Mouse (Mus musculus) midbrain, embryonic 15.5 days (tissue): ENCODE results near the gene Fis1. TPM values are rescaled to one million over a fixed set of nuclear protein-coding genes. Genes with fewer than 3 reads are reported as not detected.

Experiments
- ATAC-seq: fragments of 200-750 bp; cut with Nextera tagmentation; replicated peaks from 2 replicates; pipeline ENCODE4 v1.8.0; 2017; ENCODE audit warnings: moderate TSS enrichment
- H3K27ac ChIP-seq: fragments of 300-500 bp; sonication (generic); 2 replicates; pipeline ENCODE4 v1.5.1; 2015; ENCODE audit warnings: mild to moderate bottlenecking, inconsistent platforms
- H3K27me3 ChIP-seq: fragments of 300-500 bp; sonication (generic); replicated peaks from 2 replicates; pipeline ENCODE4 v1.6.1; 2015; ENCODE audit warnings: inconsistent platforms
- H3K36me3 ChIP-seq: fragments of 300-500 bp; sonication (generic); replicated peaks from 2 replicates; pipeline ENCODE4 v1.6.1; 2015; ENCODE audit warnings: inconsistent platforms
- H3K4me1 ChIP-seq: fragments of 300-500 bp; sonication (generic); 2 replicates; pipeline ENCODE4 v1.6.1; 2015; ENCODE audit warnings: inconsistent platforms
- H3K4me2 ChIP-seq: fragments of 300-500 bp; sonication (generic); 2 replicates; pipeline ENCODE4 v1.6.1; 2015; ENCODE audit warnings: inconsistent platforms, mild to moderate bottlenecking, moderate library complexity
- H3K4me3 ChIP-seq: fragments of 300-500 bp; sonication (generic); 2 replicates; pipeline ENCODE4 v1.5.1; 2015; ENCODE audit warnings: mild to moderate bottlenecking, inconsistent platforms
- H3K9ac ChIP-seq: fragments of 300-500 bp; sonication (generic); 2 replicates; pipeline ENCODE4 v1.6.1; 2015; ENCODE audit warnings: mild to moderate bottlenecking, inconsistent platforms
- H3K9me3 ChIP-seq: fragments of 300-500 bp; sonication (generic); 2 replicates; pipeline ENCODE4 v1.6.1; 2016; ENCODE audit warnings: inconsistent platforms
- WGBS: fragments of 180-500 bp; shearing (Covaris S2); methylation state at CpG from one replicate; pipeline ENCODE4 v1.1.7; 2015; ENCODE audit warnings: mixed read lengths; 5-methylcytosine and 5-hydroxymethylcytosine counted together
- polyA plus RNA-seq: library from polyadenylated mRNA; unstranded; fragments of >200 nt; fragmentation: Nextera tagmentation; extraction: Ambion mirVana; gene quantifications from 2 replicates; pipeline ENCODE4 v1.2.1, GENCODE M21; 2015

Fis1 gene
- polyA plus RNA-seq, 1 experiment from 2014 or later, result 357 TPM

- Histone ChIP-seq H3K4me1 (peaks cover 16% of the 10 kb centered on the region), H3K4me3 (peak overlapping the region; percentile 70), H3K9ac (peak overlapping the region; percentile 85), H3K4me2 (peak overlapping the region; percentile 75), H3K27ac (peak overlapping the region; percentile 93), H3K36me3 (peaks cover 14% of the 10 kb centered on the region; the same call in 1 of the 2 replicates), H3K27me3 (no peaks in the 10 kb centered on the region), H3K9me3 (no peaks in the 10 kb centered on the region)
- no peak for ATAC-seq
- WGBS, result 72% methylated on average over 8 of the region's 8 CpGs
Measured at GRCm38 (mm10) chr5:136962966-136963540, 10.0 kb downstream of the Fis1 start.

DNA sequence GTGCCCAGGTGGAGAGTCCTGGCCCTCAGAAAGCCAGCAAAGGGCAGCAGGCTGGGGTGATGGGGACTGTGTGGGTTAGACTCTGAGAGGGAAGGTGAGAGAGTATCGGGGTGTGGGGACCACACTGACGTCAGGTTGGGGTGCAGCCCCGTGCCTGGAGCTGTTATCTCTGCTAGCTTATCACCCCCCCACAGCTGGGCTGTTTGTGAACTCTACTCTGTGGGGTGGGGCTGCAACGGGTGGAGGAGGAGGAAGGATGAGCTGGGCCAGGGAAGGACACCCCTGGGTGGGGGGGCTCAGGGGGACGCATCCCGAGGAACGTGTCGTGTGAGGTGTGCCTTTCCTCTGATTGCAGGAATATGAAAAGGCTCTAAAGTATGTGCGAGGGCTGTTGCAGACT, 12.1 kb downstream of the Fis1 start:
- no peaks in the 10 kb centered on the region for H3K27me3 ChIP-seq
- H3K27ac ChIP-seq, result no peak overlapping the region
- no peak overlapping the region for H3K9ac ChIP-seq
- ATAC-seq, result no peak
- peaks cover 16% of the 10 kb centered on the region for H3K4me1 ChIP-seq
- peaks cover 14% of the 10 kb centered on the region; the same call in 1 of the 2 replicates for H3K36me3 ChIP-seq
- no peak overlapping the region for H3K4me3 ChIP-seq
- H3K9me3 ChIP-seq, result no peaks in the 10 kb centered on the region
- WGBS, result 91% methylated on average over 9 of the region's 9 CpGs
- no peak overlapping the region for H3K4me2 ChIP-seq

DNA sequence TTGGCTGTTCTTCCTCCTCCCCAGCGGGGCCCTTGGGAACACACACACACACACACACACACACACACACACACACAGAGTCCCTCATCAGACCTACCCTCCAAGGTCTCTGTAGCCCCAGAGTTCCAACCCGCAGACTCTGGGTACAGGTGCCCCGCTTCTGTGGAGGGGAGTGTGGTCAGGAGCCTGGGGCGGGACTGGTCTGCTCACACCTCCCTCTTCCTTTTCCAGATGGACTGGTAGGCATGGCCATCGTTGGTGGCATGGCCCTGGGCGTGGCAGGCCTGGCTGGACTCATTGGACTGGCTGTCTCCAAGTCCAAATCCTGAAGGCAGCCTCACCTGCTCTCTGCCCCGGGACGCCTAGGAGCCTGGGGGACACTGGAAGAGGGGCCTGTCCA, 12.6 kb downstream of the Fis1 start:
- Histone ChIP-seq H3K9me3 (no peaks in the 10 kb centered on the region), H3K27ac (no peak overlapping the region), H3K27me3 (no peaks in the 10 kb centered on the region), H3K9ac (no peak overlapping the region), H3K4me2 (no peak overlapping the region), H3K4me1 (peaks cover 16% of the 10 kb centered on the region), H3K36me3 (peaks cover 14% of the 10 kb centered on the region; the same call in 1 of the 2 replicates), H3K4me3 (no peak overlapping the region)
- ATAC-seq, result no peak
- WGBS, result 91% methylated on average over 8 of the region's 8 CpGs

- peaks cover 14% of the 10 kb centered on the region; the same call in 1 of the 2 replicates for H3K36me3 ChIP-seq
- WGBS, result 87% methylated on average over 6 of the region's 6 CpGs
Measured at GRCm38 (mm10) chr5:136966331-136966730, 13.3 kb downstream of the Fis1 start, which contains the start of gene Cldn15. Gene Cldn15, plus strand, starts transcription at chr5:136966616.

GRCm38 (mm10) chr5:136966861-136967455, 13.9 kb downstream of the Fis1 start:
- peaks cover 14% of the 10 kb centered on the region; the same call in 1 of the 2 replicates for H3K36me3 ChIP-seq
- H3K27me3 ChIP-seq, result no peaks in the 10 kb centered on the region
- no peak overlapping the region for H3K27ac ChIP-seq
- no peak for ATAC-seq
- H3K9ac ChIP-seq, result no peak overlapping the region
- WGBS, result 92% methylated on average over 4 of the region's 4 CpGs
- H3K4me1 ChIP-seq, result peaks cover 5% of the 10 kb centered on the region
- H3K9me3 ChIP-seq, result no peaks in the 10 kb centered on the region
- H3K4me3 ChIP-seq, result no peak overlapping the region
- no peak overlapping the region for H3K4me2 ChIP-seq

More at GRCm38 (mm10) chr5:136966331-136966730, 13.3 kb downstream of the Fis1 start, which contains the start of gene Cldn15:
- Histone ChIP-seq H3K27me3 (no peaks in the 10 kb centered on the region), H3K4me1 (peaks cover 10% of the 10 kb centered on the region), H3K9ac (no peak within 1 kb of the TSS), H3K4me2 (no peak within 1 kb of the TSS), H3K9me3 (no peaks in the 10 kb centered on the region), H3K4me3 (no peak within 1 kb of the TSS), H3K27ac (no peak within 1 kb of the TSS)
- ATAC-seq, result no peak

DNA sequence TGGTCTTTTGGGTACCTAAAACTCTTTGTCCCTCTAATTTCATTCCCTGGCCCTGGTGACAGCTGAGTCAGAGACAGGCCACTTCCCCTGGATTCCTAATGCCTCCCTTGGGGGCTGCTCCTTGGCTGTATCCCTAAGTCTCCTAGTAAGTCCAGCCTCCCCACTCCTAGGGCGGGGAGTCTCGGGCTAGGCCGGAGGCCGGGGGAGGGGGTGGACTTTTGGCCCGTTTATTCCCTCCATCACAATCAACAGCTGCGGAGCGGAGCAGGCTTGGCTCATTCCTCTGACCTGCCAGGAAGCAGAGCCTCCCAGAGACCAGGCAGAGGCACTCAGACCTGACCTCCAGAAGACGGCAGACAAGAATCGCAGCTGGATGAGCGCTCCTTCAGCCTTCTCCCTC, 14.5 kb downstream of the Fis1 start:
- H3K9me3 ChIP-seq, result no peaks in the 10 kb centered on the region
- ATAC-seq, result no peak
- H3K4me1 ChIP-seq, result peaks cover 5% of the 10 kb centered on the region
- peaks cover 14% of the 10 kb centered on the region; the same call in 1 of the 2 replicates for H3K36me3 ChIP-seq
- no peak overlapping the region for H3K4me3 ChIP-seq
- no peak overlapping the region for H3K9ac ChIP-seq
- no peak overlapping the region for H3K4me2 ChIP-seq
- 86% methylated on average over 10 of the region's 10 CpGs for WGBS
- no peak overlapping the region for H3K27ac ChIP-seq
- H3K27me3 ChIP-seq, result no peaks in the 10 kb centered on the region

DNA sequence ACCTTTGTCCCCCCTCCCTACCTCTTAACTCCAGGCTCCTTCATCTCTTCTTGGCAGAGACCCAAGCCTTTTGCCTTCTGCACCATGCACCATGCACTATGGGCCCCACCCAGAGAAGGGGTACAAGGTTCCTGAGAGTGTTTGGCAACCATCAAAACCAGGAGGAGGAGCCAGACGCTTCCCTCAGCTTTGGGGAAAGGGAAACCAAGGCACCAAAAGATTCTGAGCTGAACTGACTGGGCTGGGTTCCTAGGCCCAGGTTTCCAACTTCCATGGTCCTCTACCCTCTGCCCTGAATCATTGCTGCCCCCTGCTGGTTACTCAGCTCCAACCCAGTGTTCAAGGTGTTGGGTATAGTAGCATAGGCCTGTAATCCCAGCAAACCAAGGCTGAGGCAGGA, 17.6 kb downstream of the Fis1 start:
- Histone ChIP-seq H3K9ac (no peak overlapping the region), H3K4me1 (no peaks in the 10 kb centered on the region), H3K27me3 (no peaks in the 10 kb centered on the region), H3K4me3 (no peak overlapping the region), H3K4me2 (no peak overlapping the region), H3K9me3 (no peaks in the 10 kb centered on the region), H3K36me3 (peaks cover 7% of the 10 kb centered on the region; the same call in 1 of the 2 replicates), H3K27ac (no peak overlapping the region)
- WGBS, result 73% methylated on average over 1 of the region's 1 CpGs
- no peak for ATAC-seq

- Histone ChIP-seq H3K9me3 (no peaks in the 10 kb centered on the region), H3K4me3 (no peak overlapping the region), H3K4me2 (no peak overlapping the region), H3K27me3 (no peaks in the 10 kb centered on the region), H3K9ac (no peak overlapping the region), H3K27ac (no peak overlapping the region), H3K4me1 (no peaks in the 10 kb centered on the region), H3K36me3 (no peaks in the 10 kb centered on the region)
- 87% methylated on average over 8 of the region's 8 CpGs for WGBS
- no peak for ATAC-seq
Measured at GRCm38 (mm10) chr5:136973670-136974069, 20.6 kb downstream of the Fis1 start.

DNA sequence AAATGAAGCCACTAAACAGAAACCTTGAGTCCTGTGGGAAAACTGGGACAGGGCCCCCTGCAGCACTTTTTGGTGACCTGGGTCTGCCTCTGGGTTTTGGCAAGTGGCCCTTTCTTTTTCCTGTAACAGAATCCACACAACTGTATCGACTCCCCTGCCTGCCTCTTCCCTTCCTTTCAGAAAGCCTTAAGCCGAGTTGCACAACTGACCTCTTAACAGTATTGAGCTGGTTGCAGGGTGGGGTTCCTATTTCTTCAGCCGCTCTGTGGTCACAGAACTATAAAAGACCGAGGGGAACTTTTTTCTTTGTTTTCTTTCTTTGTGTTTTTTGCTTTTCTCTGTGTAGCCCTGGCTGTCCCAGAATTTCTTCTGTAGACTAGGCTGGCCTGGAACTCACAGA, 24.7 kb downstream of the Fis1 start:
- no peak overlapping the region for H3K4me3 ChIP-seq

GRCm38 (mm10) chr5:136979762-136980161, 26.7 kb downstream of the Fis1 start:
- H3K4me1 ChIP-seq, result no peaks in the 10 kb centered on the region
- no peak overlapping the region for H3K4me3 ChIP-seq
- no peaks in the 10 kb centered on the region for H3K9me3 ChIP-seq
- no peaks in the 10 kb centered on the region for H3K27me3 ChIP-seq
- no peak overlapping the region for H3K27ac ChIP-seq
- peaks cover 4% of the 10 kb centered on the region; the same call in 1 of the 2 replicates for H3K36me3 ChIP-seq
- ATAC-seq, result no peak
- no peak overlapping the region for H3K9ac ChIP-seq
- no peak overlapping the region for H3K4me2 ChIP-seq
- WGBS, result 91% methylated on average over 2 of the region's 2 CpGs

More for the DNA sequence above, 24.7 kb downstream of the Fis1 start:
- WGBS, result 79% methylated on average over 4 of the region's 4 CpGs
- Histone ChIP-seq H3K27ac (no peak overlapping the region), H3K4me1 (no peaks in the 10 kb centered on the region), H3K9ac (no peak overlapping the region), H3K9me3 (no peaks in the 10 kb centered on the region), H3K36me3 (no peaks in the 10 kb centered on the region; the same call in 1 of the 2 replicates), H3K27me3 (no peaks in the 10 kb centered on the region), H3K4me2 (no peak overlapping the region)
- no peak for ATAC-seq

- H3K27ac ChIP-seq, result no peak overlapping the region
- WGBS, result 90% methylated on average over 8 of the region's 8 CpGs
- H3K4me3 ChIP-seq, result no peak overlapping the region
Measured at GRCm38 (mm10) chr5:136980974-136981373, 27.9 kb downstream of the Fis1 start.

GRCm38 (mm10) chr5:136982338-136982930, 29.4 kb downstream of the Fis1 start:
- H3K36me3 ChIP-seq, result peaks cover 4% of the 10 kb centered on the region; the same call in 1 of the 2 replicates
- H3K4me1 ChIP-seq, result peaks cover 8% of the 10 kb centered on the region
- no peaks in the 10 kb centered on the region for H3K9me3 ChIP-seq
- ATAC-seq, result no peak
- H3K4me2 ChIP-seq, result no peak overlapping the region
- H3K9ac ChIP-seq, result no peak overlapping the region
- no peak overlapping the region for H3K27ac ChIP-seq
- no peak overlapping the region for H3K4me3 ChIP-seq
- H3K27me3 ChIP-seq, result no peaks in the 10 kb centered on the region
- 55% methylated on average over 15 of the region's 16 CpGs for WGBS

More at GRCm38 (mm10) chr5:136980974-136981373, 27.9 kb downstream of the Fis1 start:
- ATAC-seq, result no peak
- Histone ChIP-seq H3K4me2 (no peak overlapping the region), H3K27me3 (no peaks in the 10 kb centered on the region), H3K9me3 (no peaks in the 10 kb centered on the region), H3K4me1 (peaks cover 4% of the 10 kb centered on the region), H3K36me3 (peaks cover 4% of the 10 kb centered on the region; the same call in 1 of the 2 replicates), H3K9ac (no peak overlapping the region)
